Mouse (Mus musculus) bone marrow, adult 2 months (tissue): ENCODE results near the gene Dcp1a. TPM values are rescaled to one million over a fixed set of nuclear protein-coding genes. Genes with fewer than 3 reads are reported as not detected.

Experiments
- H3K27ac ChIP-seq: fragments of 200-500 bp; 2 replicates; pipeline ENCODE4 v1.5.1; 2012; ENCODE audit warnings: low read depth, mild to moderate bottlenecking, control low read depth, inconsistent platforms, low read length; ENCODE audit not compliant: control insufficient read depth, poor library complexity, insufficient read depth
- H3K4me1 ChIP-seq: fragments of 200-500 bp; 2 replicates; pipeline ENCODE4 v1.6.1; 2011; ENCODE audit warnings: low read length; ENCODE audit not compliant: control insufficient read depth, insufficient read depth
- H3K4me3 ChIP-seq: fragments of 200-500 bp; replicated peaks from 2 replicates; pipeline ENCODE3; 2011; ENCODE audit warnings: mild to moderate bottlenecking, low read depth, low read length, control low read depth; ENCODE audit not compliant: control insufficient read depth
- CTCF ChIP-seq: fragments of 200-500 bp; IDR thresholded peaks from 2 replicates; pipeline ENCODE4 v1.5.1; 2011; ENCODE audit warnings: low read length, control low read depth; ENCODE audit not compliant: control insufficient read depth, insufficient read depth
- POLR2A ChIP-seq: fragments of 200-500 bp; IDR thresholded peaks from 2 replicates; pipeline ENCODE4 v1.6.1; 2011; ENCODE audit warnings: low read depth, mild to moderate bottlenecking, control low read depth, low read length, borderline replicate concordance; ENCODE audit not compliant: control insufficient read depth
- WGBS: fragments of 180-500 bp; shearing (Covaris S2); methylation state at CpG from one replicate; pipeline ENCODE4 v1.1.7; 2018; 5-methylcytosine and 5-hydroxymethylcytosine counted together
- polyA plus RNA-seq: library from polyadenylated mRNA; stranded (reverse); fragments of >200 nt; gene quantifications from 2 replicates; pipeline ENCODE4 v1.2.4, GENCODE M21; 2011; ENCODE audit warnings: low replicate concordance; ENCODE audit not compliant: missing spikeins, insufficient read depth, insufficient read length

Dcp1a gene
- polyA plus RNA-seq, 1 experiment = 16.6 TPM

- Histone ChIP-seq H3K4me3 (peak overlapping the region; percentile 24), H3K4me1 (peaks cover 7% of the 10 kb centered on the region), H3K27ac (peak overlapping the region; percentile 78)
- no peak for TF ChIP-seq POLR2A
- WGBS = 0% methylated on average over 2 of the region's 2 CpGs
Observed at GRCm38 (mm10) chr14:30457897-30458296, 21.4 kb upstream of the Dcp1a start.

DNA sequence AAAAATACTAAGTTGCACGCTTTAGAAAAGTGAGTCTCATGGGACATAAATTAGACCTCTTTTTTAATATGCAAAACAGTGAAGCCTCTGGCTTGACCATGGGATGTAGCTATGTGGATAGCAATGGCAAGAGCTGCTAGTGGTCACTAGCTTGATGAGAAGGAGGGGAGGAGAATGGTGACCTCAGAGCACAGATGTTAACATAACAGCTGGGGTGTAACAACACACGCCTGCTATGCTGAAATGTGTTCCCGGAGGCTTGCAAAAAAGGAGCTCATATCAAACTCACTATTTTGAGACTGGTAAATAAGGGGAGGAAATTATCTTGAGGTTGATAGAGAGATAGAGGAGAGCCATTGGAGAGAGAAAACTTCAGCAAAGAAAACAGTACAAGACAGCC is 20.5 kb upstream of the Dcp1a start:
- 73% methylated on average over 3 of the region's 3 CpGs for WGBS
- Histone ChIP-seq H3K27ac (no peak overlapping the region), H3K4me3 (no peak overlapping the region), H3K4me1 (peaks cover 7% of the 10 kb centered on the region)
- TF ChIP-seq POLR2A (no peak), CTCF (no peak)

DNA sequence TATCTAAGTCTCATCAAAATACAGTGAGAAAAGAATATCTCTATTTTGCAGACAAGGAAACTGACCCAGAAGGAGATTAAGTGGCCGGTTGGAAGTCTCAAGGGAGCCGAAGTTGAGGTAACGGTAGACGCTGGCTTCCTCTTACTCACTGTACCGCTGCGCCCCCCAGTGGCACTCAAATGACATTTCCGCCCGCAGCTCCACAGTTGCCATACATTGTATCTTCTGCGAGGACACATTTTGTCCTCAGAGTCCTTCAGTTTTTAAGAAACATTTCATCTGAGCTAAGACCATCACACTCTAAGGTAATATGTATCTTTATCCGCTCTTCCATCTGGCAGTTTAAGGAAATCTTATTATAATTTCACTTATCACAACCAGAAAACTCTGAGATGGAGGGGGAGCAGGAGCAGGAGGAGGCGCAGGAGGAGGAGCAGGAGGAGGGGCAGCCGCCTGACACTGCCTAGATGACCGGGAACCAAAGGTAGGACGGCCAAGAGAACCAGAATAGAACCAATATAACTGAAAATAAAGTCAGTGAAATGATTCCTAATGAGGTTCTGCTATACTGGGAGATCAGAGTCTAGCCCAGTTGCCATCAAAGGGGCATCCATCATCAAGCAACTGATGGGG is 19.3 kb upstream of the Dcp1a start:
- WGBS = 7% methylated on average over 14 of the region's 14 CpGs

GRCm38 (mm10) chr14:30463312-30463711 is 16.0 kb upstream of the Dcp1a start:
- 80% methylated on average over 4 of the region's 4 CpGs for WGBS
- no peak overlapping the region for H3K4me3 ChIP-seq
- peaks cover 2% of the 10 kb centered on the region for H3K4me1 ChIP-seq
- TF ChIP-seq POLR2A (no peak), CTCF (no peak)
- H3K27ac ChIP-seq = no peak overlapping the region

More for the DNA sequence above, 19.3 kb upstream of the Dcp1a start:
- Histone ChIP-seq H3K4me3 (no peak overlapping the region), H3K27ac (no peak overlapping the region), H3K4me1 (peaks cover 7% of the 10 kb centered on the region)
- TF ChIP-seq CTCF (peak; percentile 94), POLR2A (no peak)

- Histone ChIP-seq H3K4me3 (no peak overlapping the region), H3K27ac (no peak overlapping the region), H3K4me1 (no peaks in the 10 kb centered on the region; the same call in 1 of the 2 replicates)
- TF ChIP-seq POLR2A (no peak), CTCF (no peak)
- WGBS = 84% methylated on average over 5 of the region's 5 CpGs
Observed at GRCm38 (mm10) chr14:30473605-30474004, 5.7 kb upstream of the Dcp1a start.

DNA sequence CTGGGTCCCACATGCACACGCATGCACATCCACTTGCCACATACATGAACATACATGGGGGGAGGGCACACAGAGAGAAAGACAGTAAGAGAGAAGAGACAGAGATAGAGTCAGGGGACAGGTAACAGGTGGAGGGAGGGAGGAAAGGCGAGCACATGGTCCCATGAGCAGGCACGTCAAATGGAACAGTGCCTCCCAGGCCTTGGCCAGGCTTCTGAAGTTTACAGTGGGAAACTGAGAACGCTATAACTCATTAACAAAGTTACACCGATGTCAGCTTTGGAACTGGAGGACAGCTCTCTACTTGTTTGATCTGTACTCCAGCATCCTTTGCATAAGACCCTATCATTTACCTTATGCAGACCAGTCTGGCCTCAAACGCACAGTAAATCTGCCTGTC is 4.9 kb upstream of the Dcp1a start:
- Histone ChIP-seq H3K4me3 (no peak overlapping the region), H3K4me1 (no peaks in the 10 kb centered on the region), H3K27ac (no peak overlapping the region)
- TF ChIP-seq POLR2A = no peak
- TF ChIP-seq CTCF = no peak
- 79% methylated on average over 6 of the region's 6 CpGs for WGBS

- H3K4me3 ChIP-seq = no peak within 1 kb of the TSS
- TF ChIP-seq POLR2A = no peak
- TF ChIP-seq CTCF = no peak
- WGBS = 83% methylated on average over 9 of the region's 9 CpGs
Observed at GRCm38 (mm10) chr14:30491342-30491741, 12.0 kb downstream of the Dcp1a start, which contains the start of gene Cacna1d. Gene Cacna1d, minus strand, starts transcription at chr14:30491455.

DNA sequence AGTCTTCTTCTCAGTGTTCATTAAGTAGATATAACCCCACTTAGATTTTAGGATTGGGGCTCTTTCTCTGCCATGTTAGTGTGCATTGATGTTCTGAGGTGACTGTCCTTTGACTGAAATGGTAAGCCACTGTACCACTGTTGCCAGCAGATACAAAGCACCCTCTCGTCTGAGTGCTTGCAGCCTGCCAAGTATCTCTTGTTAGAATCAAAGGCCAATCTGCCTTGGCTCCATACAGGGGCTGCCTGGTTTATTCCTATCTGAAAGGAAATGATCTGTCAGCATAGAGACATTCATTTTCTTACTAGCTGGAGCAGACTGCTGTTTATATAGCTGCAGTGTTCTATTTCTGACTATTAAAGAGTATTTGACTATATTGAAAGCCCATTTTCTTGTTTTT is 13.9 kb downstream of the Dcp1a start:
- no peaks in the 10 kb centered on the region; the same call in 1 of the 2 replicates for H3K4me1 ChIP-seq
- 48% methylated on average over 1 of the region's 1 CpGs for WGBS
- no peak overlapping the region for H3K27ac ChIP-seq
- H3K4me3 ChIP-seq = no peak overlapping the region
- TF ChIP-seq POLR2A = no peak
- TF ChIP-seq CTCF = no peak

More at GRCm38 (mm10) chr14:30491342-30491741, 12.0 kb downstream of the Dcp1a start, which contains the start of gene Cacna1d:
- H3K27ac ChIP-seq = no peak within 1 kb of the TSS
- no peaks in the 10 kb centered on the region; the same call in 1 of the 2 replicates for H3K4me1 ChIP-seq

DNA sequence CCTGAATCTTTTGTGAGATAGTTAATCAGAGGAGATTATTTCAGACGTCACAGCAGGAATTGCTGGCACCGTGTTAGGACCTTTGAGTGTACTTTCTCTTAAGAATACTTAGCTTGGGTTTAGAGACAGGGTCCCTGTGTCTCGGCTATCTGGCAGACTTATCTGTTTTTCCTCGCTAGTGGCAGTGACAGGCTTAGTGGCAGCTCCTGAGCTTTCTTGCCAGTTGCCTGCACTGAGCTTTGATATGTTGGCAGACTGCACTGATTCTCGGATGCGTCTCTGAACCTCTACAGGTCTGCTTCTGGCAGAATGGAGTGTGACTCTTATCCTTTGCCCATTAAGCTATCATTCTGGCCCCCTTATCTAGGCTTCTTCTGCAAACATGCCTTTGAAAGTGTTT is 15.7 kb downstream of the Dcp1a start:
- no peaks in the 10 kb centered on the region; the same call in 1 of the 2 replicates for H3K4me1 ChIP-seq
- no peak for TF ChIP-seq POLR2A
- no peak for TF ChIP-seq CTCF
- WGBS = 73% methylated on average over 6 of the region's 6 CpGs

More for the DNA sequence above, 15.7 kb downstream of the Dcp1a start:
- no peak overlapping the region for H3K4me3 ChIP-seq
- no peak overlapping the region for H3K27ac ChIP-seq
